Mouse (Mus musculus): Measurements from ENCODE around the gene Chaf1b.

Chaf1b gene

GRCm38 (mm10) chr16:93913881-93914576 lies 30.3 kb downstream of the Chaf1b start:
- DNase-seq (ENCODE audit: low spot score): no peak

GRCm38 (mm10) chr16:93915338-93915849 lies 31.7 kb downstream of the Chaf1b start:
- DNase-seq (ENCODE audit: low spot score): no peak

- DNase-seq (ENCODE audit: low spot score): peak; percentile 85
These were observed 34.3 kb downstream of the Chaf1b start for GRCm38 (mm10) chr16:93917712-93918678.

- no peak for DNase-seq (ENCODE audit: low spot score)
These were observed 35.0 kb downstream of the Chaf1b start for GRCm38 (mm10) chr16:93918679-93919060.

- no peak for DNase-seq (ENCODE audit: low spot score)
These were observed 35.5 kb downstream of the Chaf1b start for GRCm38 (mm10) chr16:93919189-93919588.

- no peak for DNase-seq (ENCODE audit: low spot score)
These were observed 37.0 kb downstream of the Chaf1b start for GRCm38 (mm10) chr16:93920673-93921072.

GRCm38 (mm10) chr16:93922835-93923389 lies 39.2 kb downstream of the Chaf1b start:
- DNase-seq (ENCODE audit: low spot score): no peak

GRCm38 (mm10) chr16:93923788-93924187 lies 40.1 kb downstream of the Chaf1b start:
- no peak for DNase-seq (ENCODE audit: low spot score)

- DNase-seq (ENCODE audit: low spot score): no peak
These were observed 42.1 kb downstream of the Chaf1b start for GRCm38 (mm10) chr16:93925684-93926247.

- peak; percentile 74 for DNase-seq (ENCODE audit: low spot score)
These were observed 45.8 kb downstream of the Chaf1b start for GRCm38 (mm10) chr16:93929370-93930032.

GRCm38 (mm10) chr16:93932185-93933168 lies 48.8 kb downstream of the Chaf1b start:
- DNase-seq (ENCODE audit: low spot score): peak; percentile 66

GRCm38 (mm10) chr16:93934588-93934987 lies 50.9 kb downstream of the Chaf1b start:
- no peak for DNase-seq (ENCODE audit: low spot score)

- no peak for DNase-seq (ENCODE audit: low spot score)
These were observed 51.3 kb downstream of the Chaf1b start for GRCm38 (mm10) chr16:93935009-93935408.

GRCm38 (mm10) chr16:93938400-93938846 lies 54.7 kb downstream of the Chaf1b start:
- peak; percentile 56 for DNase-seq (ENCODE audit: low spot score)

- no peak for DNase-seq (ENCODE audit: low spot score)
These were observed 56.3 kb downstream of the Chaf1b start for GRCm38 (mm10) chr16:93939961-93940360.

- DNase-seq (ENCODE audit: low spot score): no peak
These were observed 58.3 kb downstream of the Chaf1b start for GRCm38 (mm10) chr16:93941781-93942567.

- no peak for DNase-seq (ENCODE audit: low spot score)
These were observed 59.2 kb downstream of the Chaf1b start for GRCm38 (mm10) chr16:93942796-93943502.

GRCm38 (mm10) chr16:93944301-93944700 lies 60.6 kb downstream of the Chaf1b start:
- no peak for DNase-seq (ENCODE audit: low spot score)

- no peak for DNase-seq (ENCODE audit: low spot score)
These were observed 63.7 kb downstream of the Chaf1b start for GRCm38 (mm10) chr16:93947396-93947795.
